Mouse (Mus musculus): ENCODE measurements around the gene Krt84. TPM values are rescaled to one million over a fixed set of nuclear protein-coding genes. Genes with fewer than 3 reads are reported as not detected.
A peak's percentile ranks its signal among the peaks of the same experiment; 100 is the strongest.
"Not testable (repeated sequence)": the region's sequence is repeated elsewhere in the genome, so short reads cannot be mapped to it uniquely, and the experiment has no call there.

The Krt84 gene
- not detected for total RNA-seq (2021)

- intact Hi-C loops (cut with DNase I): no loop called here
- no peak for DNase-seq
Observed at GRCm38 (mm10) chr15:101532720-101533119, at the start of gene Krt84. Gene Krt84, minus strand, starts transcription at chr15:101532820.

GRCm38 (mm10) chr15:101581701-101582100, 49.1 kb upstream of the Krt84 start:
- DNase-seq: no peak
- intact Hi-C loops (cut with DNase I): no loop called here

GRCm38 (mm10) chr15:101575506-101575905, 42.9 kb upstream of the Krt84 start:
- intact Hi-C loops (cut with DNase I): no loop called here
- no peak for DNase-seq

- intact Hi-C loops (cut with DNase I): no loop called here
- DNase-seq: no peak
Observed at GRCm38 (mm10) chr15:101573796-101574345, 41.3 kb upstream of the Krt84 start, which contains the start of gene Krt75. Gene Krt75, minus strand, starts transcription at chr15:101573904.

- intact Hi-C loops (cut with DNase I): no loop called here
Observed at GRCm38 (mm10) chr15:101567780-101568179, 35.2 kb upstream of the Krt84 start.

GRCm38 (mm10) chr15:101562850-101563249, 30.2 kb upstream of the Krt84 start, which contains the start of gene Krt90:
Gene Krt90, minus strand, starts transcription at chr15:101562950.
- intact Hi-C loops (cut with DNase I): no loop called here
- no peak for DNase-seq

More at GRCm38 (mm10) chr15:101567780-101568179, 35.2 kb upstream of the Krt84 start:
- no peak for DNase-seq

- intact Hi-C loops (cut with DNase I): no loop called here
- DNase-seq: no peak
Observed at GRCm38 (mm10) chr15:101558034-101558646, 25.5 kb upstream of the Krt84 start.

GRCm38 (mm10) chr15:101553169-101553568, 20.5 kb upstream of the Krt84 start:
- intact Hi-C loops (cut with DNase I): no loop called here
- peak; percentile 41 to 44 for DNase-seq

GRCm38 (mm10) chr15:101552188-101552587, 19.6 kb upstream of the Krt84 start:
- intact Hi-C loops (cut with DNase I): no loop called here

GRCm38 (mm10) chr15:101550567-101550966, 17.9 kb upstream of the Krt84 start, which contains the start of gene Krt82:
Gene Krt82, minus strand, starts transcription at chr15:101550667.
- intact Hi-C loops (cut with DNase I): no loop called here
- no peak for DNase-seq

More at GRCm38 (mm10) chr15:101552188-101552587, 19.6 kb upstream of the Krt84 start:
- no peak for DNase-seq

GRCm38 (mm10) chr15:101544478-101544877, 11.9 kb upstream of the Krt84 start:
- DNase-seq: no peak
- intact Hi-C loops (cut with DNase I): no loop called here

GRCm38 (mm10) chr15:101542543-101542942, 9.9 kb upstream of the Krt84 start:
- intact Hi-C loops (cut with DNase I): no loop called here
- DNase-seq: no peak

GRCm38 (mm10) chr15:101538580-101538900, 5.9 kb upstream of the Krt84 start:
- peak; percentile 22 to 29 for DNase-seq
- intact Hi-C loops (cut with DNase I): loop anchor here (5.0 kb wide), 1 partner anchor 164 kb away; no protein-coding TSS in a partner anchor

- intact Hi-C loops (cut with DNase I): loop anchor here (5.0 kb wide), 1 partner anchor 164 kb away; no protein-coding TSS in a partner anchor
Observed at GRCm38 (mm10) chr15:101537864-101538579, 5.4 kb upstream of the Krt84 start.

GRCm38 (mm10) chr15:101536054-101536850, 3.6 kb upstream of the Krt84 start:
- no peak for DNase-seq
- intact Hi-C loops (cut with DNase I): loop anchor here (5.0 kb wide), 1 partner anchor 166 kb away; no protein-coding TSS in a partner anchor

More at GRCm38 (mm10) chr15:101537864-101538579, 5.4 kb upstream of the Krt84 start:
- DNase-seq: no peak

GRCm38 (mm10) chr15:101522556-101523232, 9.9 kb downstream of the Krt84 start:
- intact Hi-C loops (cut with DNase I): loop anchor here (5.0 kb wide), 1 partner anchor 540 kb away; no protein-coding TSS in a partner anchor
- no peak for DNase-seq

- intact Hi-C loops (cut with DNase I): loop anchor here (1.0 to 5.0 kb wide), 5 partner anchors 179 to 543 kb away; no protein-coding TSS in a partner anchor
- peak; percentile 72 to 83 for DNase-seq
Observed at GRCm38 (mm10) chr15:101519792-101520191, 12.8 kb downstream of the Krt84 start.

GRCm38 (mm10) chr15:101517161-101517560, 15.5 kb downstream of the Krt84 start, which contains the start of gene Gm49425:
Gene Gm49425, minus strand, starts transcription at chr15:101517261.
- intact Hi-C loops (cut with DNase I); DNase-seq: not testable (repeated sequence)

- no peak for DNase-seq
- intact Hi-C loops (cut with DNase I): no loop called here
Observed at GRCm38 (mm10) chr15:101508247-101508646, 24.4 kb downstream of the Krt84 start.
